Mouse (Mus musculus) olfactory bulb, adult 2 months (tissue): ENCODE data around the gene Fignl2.

Experiments
- CTCF ChIP-seq: fragments of 200-500 bp; IDR thresholded peaks from 2 replicates; pipeline ENCODE4 v1.5.1; 2012; ENCODE audit warnings: low read depth, mild to moderate bottlenecking, low read length, moderate library complexity; ENCODE audit not compliant: insufficient read depth
- POLR2A ChIP-seq: fragments of 200-500 bp; IDR thresholded peaks from 2 replicates; pipeline ENCODE4 v1.6.1; 2012; ENCODE audit warnings: mild to moderate bottlenecking, low read depth, low read length, moderate library complexity; ENCODE audit not compliant: insufficient read depth

GRCm38 (mm10) chr15:101070762-101071161 lies 7.6 kb downstream of the Fignl2 start:
- TF ChIP-seq POLR2A: no peak
- TF ChIP-seq CTCF: no peak
